Mouse (Mus musculus) erythroid progenitor cell, adult 5-6 weeks (primary cell): Measurements from ENCODE around the gene Tab1. TPM values are rescaled to one million over a fixed set of nuclear protein-coding genes. Genes with fewer than 3 reads are reported as not detected.

Experiments
- ATAC-seq: replicated peaks from 2 replicates; pipeline ENCODE4 v1.8.0; 2016; ENCODE audit warnings: moderate number of reproducible peaks, mild to moderate bottlenecking, moderate TSS enrichment, inconsistent platforms; ENCODE audit not compliant: poor library complexity, low FRiP score, severe bottlenecking
- total RNA-seq, 2 experiments: library from RNA; stranded (forward) in 1 of 2; stranded (reverse) in 1 of 2; fragments of 150-400 nt in 1 of 2; fragments of 186-747, 209-891 nt in 1 of 2; gene quantifications; 2 replicates each; pipeline versions ENCODE4 v1.2.3 to v1.2.4; 2015 to 2017; ENCODE audit warnings: low replicate concordance in 2 of 2

The Tab1 gene
- total RNA-seq, 2 experiments from 2014 or later, result 9.2 to 22.5 TPM

DNA sequence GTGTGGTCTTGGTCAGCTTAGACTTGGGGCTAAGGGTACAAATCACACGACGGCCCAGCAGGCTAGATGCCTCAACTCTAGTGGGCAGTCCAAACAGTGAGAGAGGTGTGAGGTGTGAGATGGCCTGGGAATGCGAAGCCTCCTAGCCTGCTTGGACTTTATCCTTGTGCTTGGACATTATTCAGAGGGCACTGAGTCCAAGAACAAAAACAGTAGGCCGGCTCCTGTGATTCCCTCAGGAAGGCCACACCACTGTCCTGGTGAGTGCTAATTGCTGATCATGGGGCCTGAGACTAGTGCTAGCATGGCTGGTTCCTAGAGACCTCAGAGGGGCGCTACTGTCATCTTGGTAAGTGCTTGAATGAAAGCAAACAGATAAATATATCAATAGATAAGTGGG lies 56.0 kb downstream of the Tab1 start:
- ATAC-seq, result no peak

DNA sequence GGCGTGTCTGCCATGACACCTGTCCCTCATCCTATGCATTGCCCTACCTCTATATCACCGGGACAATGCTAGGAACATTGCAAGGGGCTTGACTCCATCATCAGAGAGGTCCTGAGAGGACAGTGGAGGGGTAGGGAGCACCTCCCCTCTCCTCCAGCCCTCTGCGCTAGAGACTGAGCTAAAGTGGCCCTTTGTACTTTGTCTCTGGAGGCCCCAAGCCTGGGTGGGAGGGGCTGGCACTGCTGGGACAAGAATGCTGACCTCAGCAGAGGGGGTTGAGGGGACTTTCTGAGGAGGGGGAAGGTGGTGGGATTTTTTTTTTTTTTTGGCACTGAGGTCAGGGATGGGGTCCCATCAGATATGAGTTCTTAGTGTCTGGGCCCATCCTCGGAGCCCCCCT lies 57.1 kb downstream of the Tab1 start:
- no peak for ATAC-seq

DNA sequence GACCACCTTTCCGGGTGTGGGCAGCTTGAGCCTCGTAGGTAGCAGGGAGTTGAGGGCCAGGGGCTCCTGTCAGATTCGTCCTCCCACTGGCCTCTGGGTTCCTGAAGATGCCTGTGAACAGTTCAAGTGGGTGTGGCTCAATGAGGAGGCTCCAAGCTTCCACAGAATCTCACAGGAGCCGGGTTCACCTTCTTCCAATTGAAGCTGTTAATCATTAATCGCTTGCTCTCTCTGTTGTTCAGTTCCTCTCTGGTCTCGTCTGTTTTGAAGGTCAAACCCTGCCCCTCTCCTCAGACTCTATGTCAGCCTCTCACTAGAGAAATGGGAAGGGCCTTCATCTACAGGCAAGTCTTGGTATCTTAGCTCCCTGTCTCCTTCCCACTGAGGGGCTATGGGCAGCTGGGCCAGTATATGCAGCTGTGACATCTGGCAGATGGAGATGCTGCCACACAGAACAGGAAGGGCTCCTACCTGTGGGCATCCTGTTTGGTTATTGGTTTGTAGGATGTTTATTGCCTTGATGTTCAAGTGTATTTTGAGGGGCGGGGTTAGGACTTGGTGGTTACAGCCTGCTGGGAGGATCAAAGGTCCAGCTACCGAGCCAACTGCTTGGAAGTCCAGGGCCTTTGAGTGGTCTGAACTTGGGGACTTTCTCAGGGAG lies 58.8 kb downstream of the Tab1 start:
- no peak for ATAC-seq

DNA sequence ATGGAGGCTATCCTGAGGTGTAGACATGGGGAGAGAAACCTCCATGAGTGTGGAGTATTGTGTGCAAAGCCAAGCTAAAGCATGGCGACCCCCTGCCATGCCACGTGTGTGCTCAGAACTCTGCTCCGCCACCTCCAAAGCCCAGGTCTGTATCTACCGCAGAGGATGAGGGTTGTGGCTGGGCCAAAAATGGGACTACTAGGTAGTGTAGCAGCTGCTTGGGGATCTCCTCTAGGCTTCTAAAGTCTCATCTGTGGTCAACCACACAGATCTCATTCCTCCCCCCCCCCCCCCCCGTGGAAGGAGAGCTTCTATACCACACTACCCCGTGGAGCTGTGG lies 59.3 kb downstream of the Tab1 start:
- ATAC-seq, result no peak

DNA sequence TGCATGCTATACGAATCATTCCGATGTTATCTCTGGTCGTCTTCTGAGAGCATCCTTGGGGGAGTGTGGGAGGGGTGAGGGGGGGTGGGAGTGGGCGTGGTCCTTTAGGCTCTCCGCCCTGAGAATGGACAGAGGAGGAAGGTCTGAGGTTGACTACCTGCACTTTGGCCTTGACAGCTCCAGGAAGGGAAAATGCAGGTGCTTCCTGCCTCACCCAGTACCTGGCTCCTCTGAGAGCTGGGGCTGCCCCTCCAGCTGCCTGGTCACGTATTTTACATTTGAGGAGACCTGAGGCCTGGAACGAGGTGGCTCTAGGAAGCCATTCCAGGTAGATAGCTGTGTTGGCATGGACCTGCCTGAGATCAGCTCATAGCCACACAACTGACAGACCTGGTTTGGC lies 59.9 kb downstream of the Tab1 start:
- no peak for ATAC-seq

DNA sequence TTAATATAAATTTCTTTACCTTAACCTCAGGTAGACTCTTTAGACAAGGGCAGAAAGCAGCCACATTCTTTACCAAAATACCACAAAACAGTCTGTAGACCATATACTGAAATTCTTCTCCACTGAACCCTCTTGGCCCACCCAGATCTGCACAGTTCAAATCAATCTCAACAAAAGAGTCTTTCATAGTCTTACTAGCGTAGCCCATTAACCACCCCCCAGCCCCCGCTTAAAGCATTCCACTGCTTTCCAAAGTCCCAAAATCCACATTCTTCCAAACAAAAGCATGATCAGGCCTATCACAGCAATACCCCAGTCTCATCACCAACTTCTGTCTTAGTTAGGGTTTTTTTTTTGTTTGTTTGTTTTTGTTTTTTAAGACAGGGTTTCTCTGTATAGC lies 66.6 kb downstream of the Tab1 start:
- no peak for ATAC-seq

DNA sequence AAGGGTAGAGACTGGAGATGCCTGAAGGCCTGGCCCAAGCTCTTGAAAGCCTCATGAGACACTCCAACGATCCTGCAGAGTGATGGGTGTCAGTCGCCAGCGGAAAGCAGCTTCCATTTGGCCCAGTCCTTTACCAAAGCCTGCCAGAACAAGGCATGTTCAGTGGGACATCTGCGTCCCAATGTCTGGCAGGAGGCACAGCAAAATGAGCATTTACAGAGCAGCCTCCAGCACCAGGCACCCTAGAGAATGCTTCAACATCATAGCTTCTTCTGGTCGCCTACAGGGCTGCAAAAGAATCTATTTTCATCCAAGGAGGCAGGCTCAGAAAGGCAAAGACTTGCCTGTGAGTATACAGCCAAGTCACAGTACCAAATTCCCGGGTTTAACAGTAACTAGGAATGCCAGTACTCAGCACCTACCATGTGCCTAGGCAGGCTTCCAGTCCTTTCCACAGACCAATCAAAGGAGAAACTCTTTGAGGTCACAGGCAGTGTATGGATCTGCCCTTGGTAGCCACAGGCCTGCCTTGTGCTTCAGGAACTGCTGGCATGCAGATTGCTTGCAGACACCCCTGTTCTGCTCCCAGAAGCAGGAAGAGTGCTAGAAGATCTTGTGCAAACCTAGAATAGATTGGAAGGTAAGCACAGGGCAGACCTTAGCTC lies 69.3 kb downstream of the Tab1 start:
- ATAC-seq, result no peak

DNA sequence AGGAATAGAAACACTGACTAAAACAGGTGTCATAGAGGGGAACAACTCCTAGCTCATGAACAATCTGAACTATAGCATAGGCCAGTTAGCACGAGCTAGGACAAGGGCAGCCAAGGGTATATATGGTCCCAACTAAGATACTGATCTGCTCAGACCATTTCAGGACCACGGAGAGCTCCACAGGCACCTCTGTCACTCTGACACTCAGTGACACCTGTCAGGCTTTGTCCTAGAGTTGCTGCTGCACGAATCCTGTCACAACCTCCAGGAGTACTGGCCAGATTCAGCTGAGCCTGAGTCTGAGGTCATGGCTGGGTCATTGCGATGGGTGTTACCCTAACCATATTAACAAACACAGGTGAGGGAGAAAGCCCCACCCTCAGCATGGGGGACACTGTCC lies 70.5 kb downstream of the Tab1 start:
- ATAC-seq, result no peak

DNA sequence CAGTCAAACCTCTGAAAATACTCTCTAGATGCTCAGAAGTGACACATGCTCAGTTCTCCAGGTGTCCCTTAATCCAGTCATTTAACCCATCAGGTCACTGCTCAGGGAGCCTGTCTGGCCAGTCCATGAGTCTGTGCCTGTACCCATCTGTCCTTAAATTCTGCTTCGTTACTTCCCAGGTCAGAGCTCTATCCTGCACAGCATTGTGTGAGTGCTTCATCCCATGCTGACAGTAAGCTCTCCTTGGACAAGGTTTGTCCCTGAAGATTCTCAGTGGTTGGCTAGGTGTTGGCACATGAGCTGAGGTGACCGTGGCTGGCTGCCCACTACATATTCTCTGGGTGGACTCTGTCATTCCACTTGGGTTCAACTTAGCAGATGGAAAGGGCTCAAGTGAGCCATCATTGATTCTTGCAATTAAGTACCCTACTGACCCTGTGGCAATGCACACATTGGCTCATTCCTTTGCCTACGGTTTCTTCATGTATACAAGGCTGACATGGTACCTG lies 73.2 kb downstream of the Tab1 start:
- ATAC-seq, result no peak

DNA sequence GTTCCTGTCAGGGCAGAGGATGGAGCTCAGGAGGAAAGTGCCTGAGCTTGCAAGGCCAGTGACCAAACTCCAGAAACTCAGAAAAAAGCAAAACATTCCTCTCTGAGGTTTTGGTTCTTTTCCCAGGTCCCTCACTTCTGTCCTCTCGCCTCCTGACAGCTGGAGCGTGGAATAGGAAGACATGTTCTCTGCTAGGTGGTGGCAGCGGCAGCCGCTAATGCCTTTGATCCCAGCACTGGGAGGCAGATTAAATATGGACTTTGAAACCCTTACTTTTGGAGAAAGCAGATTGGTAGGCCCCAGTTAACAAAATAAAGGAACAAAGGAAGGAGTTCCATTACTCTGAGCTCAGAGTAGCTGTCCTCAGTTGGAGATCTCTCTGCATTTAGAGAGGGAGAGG lies 75.5 kb downstream of the Tab1 start:
- no peak for ATAC-seq

Other genes with a start within 250 kb of the Tab1 start
- gene Apobec3, start 241.5 kb upstream of the Tab1 start, total RNA-seq (2015; ENCODE audit: low replicate concordance), result 229 and 314 TPM in 2 replicates
- gene Apobec3, start 241.5 kb upstream of the Tab1 start, total RNA-seq (2017; ENCODE audit: low replicate concordance), result 185 and 259 TPM in 2 replicates
- gene Cbx7, start 162.0 kb upstream of the Tab1 start, total RNA-seq (2015; ENCODE audit: low replicate concordance), result 21.0 and 23.1 TPM in 2 replicates
- 12.1 and 15.4 TPM in 2 replicates for gene Cbx7, start 162.0 kb upstream of the Tab1 start, total RNA-seq (2017; ENCODE audit: low replicate concordance)
- gene Pdgfb, start 118.2 kb upstream of the Tab1 start, total RNA-seq (2015; ENCODE audit: low replicate concordance), result 1.3 TPM in 1 of 2 replicates, not detected in the other
- gene Pdgfb, start 118.2 kb upstream of the Tab1 start, total RNA-seq (2017; ENCODE audit: low replicate concordance), result 1.6 TPM in 1 of 2 replicates, not detected in the other
- 19.1 and 20.1 TPM in 2 replicates for gene Syngr1, start 41.8 kb upstream of the Tab1 start, total RNA-seq (2015; ENCODE audit: low replicate concordance)
- 3.6 and 16.7 TPM in 2 replicates for gene Syngr1, start 41.8 kb upstream of the Tab1 start, total RNA-seq (2017; ENCODE audit: low replicate concordance)
- 600 and 647 TPM in 2 replicates for gene Rpl3, start 41.3 kb upstream of the Tab1 start, total RNA-seq (2015; ENCODE audit: low replicate concordance)
- 701 and 821 TPM in 2 replicates for gene Rpl3, start 41.3 kb upstream of the Tab1 start, total RNA-seq (2017; ENCODE audit: low replicate concordance)
- not detected in 2 replicates for gene Mgat3, start 40.6 kb downstream of the Tab1 start, total RNA-seq (2015; ENCODE audit: low replicate concordance)
- gene Mgat3, start 40.6 kb downstream of the Tab1 start, total RNA-seq (2017; ENCODE audit: low replicate concordance), result not detected in 2 replicates
- gene Mief1, start 100.9 kb downstream of the Tab1 start, total RNA-seq (2015; ENCODE audit: low replicate concordance), result 15.5 and 18.9 TPM in 2 replicates
- gene Mief1, start 100.9 kb downstream of the Tab1 start, total RNA-seq (2017; ENCODE audit: low replicate concordance), result 18.1 and 23.0 TPM in 2 replicates
- 43.2 TPM in 1 of 2 replicates, not detected in the other for gene AC140267.1, start 102.7 kb downstream of the Tab1 start, total RNA-seq (2015; ENCODE audit: low replicate concordance)
- not detected in 2 replicates for gene AC140267.1, start 102.7 kb downstream of the Tab1 start, total RNA-seq (2017; ENCODE audit: low replicate concordance)
- 287 and 355 TPM in 2 replicates for gene Atf4, start 122.1 kb downstream of the Tab1 start, total RNA-seq (2015; ENCODE audit: low replicate concordance)
- 402 and 410 TPM in 2 replicates for gene Atf4, start 122.1 kb downstream of the Tab1 start, total RNA-seq (2017; ENCODE audit: low replicate concordance)
- 13.8 and 15.5 TPM in 2 replicates for gene Rps19bp1, start 131.2 kb downstream of the Tab1 start, total RNA-seq (2015; ENCODE audit: low replicate concordance)
- gene Rps19bp1, start 131.2 kb downstream of the Tab1 start, total RNA-seq (2017; ENCODE audit: low replicate concordance), result 3.8 and 11.3 TPM in 2 replicates
- gene Cacna1i, start 154.1 kb downstream of the Tab1 start, total RNA-seq (2015; ENCODE audit: low replicate concordance), result not detected in 2 replicates
- gene Cacna1i, start 154.1 kb downstream of the Tab1 start, total RNA-seq (2017; ENCODE audit: low replicate concordance), result not detected in 2 replicates